Comparison of ENCODE assay signal across 14 mouse cellular contexts in genomic region chr6:145123136-145124060, GRCm38 (mm10). TPM values are rescaled to one million over a fixed set of nuclear protein-coding genes. Genes with fewer than 3 reads are reported as not detected.
DNase-seq lines count a peak whose midpoint lies in the region; ATAC-seq and TF ChIP-seq lines count a peak whose summit lies in the region.
"Had no signal": no experiment of that assay in that cellular context is flagged by ENCODE, and none has a peak within 500 bp of the region (broad histone marks: within the 10 kb centered on the region; RNA-seq: fewer than 3 reads in every experiment).

No protein-coding gene starts in this region.

- H3K27me3 ChIP-seq in erythroblast, embryonic 14.5 days (ENCODE audit: control insufficient read depth), result no peaks in the 10 kb centered on the region

- peaks cover 64% of the 10 kb centered on the region for H3K79me2 ChIP-seq in macrophage (ENCODE audit: inconsistent target)

- H3K4me3 ChIP-seq in erythroblast, embryonic 14.5 days (replicated peaks), result peak overlapping the region; percentile 66
- H3K4me3 ChIP-seq in bone marrow macrophage, adult 2 months (ENCODE audit: insufficient read depth, low read length), result peak overlapping the region; percentile 69
- H3K4me3 ChIP-seq in macrophage (ENCODE audit: inconsistent target), result peak overlapping the region; percentile 85
- H3K4me3 ChIP-seq: hindbrain, embryonic 13.5 days had no signal

- H3K36me3 ChIP-seq in erythroblast, embryonic 14.5 days (ENCODE audit: control insufficient read depth), result peaks cover 3% of the 10 kb centered on the region; the same call in 1 of the 2 replicates
- H3K36me3 ChIP-seq in macrophage (ENCODE audit: inconsistent target), result no peaks in the 10 kb centered on the region
- H3K36me3 ChIP-seq: hindbrain, embryonic 13.5 days had no signal

- H3K27ac ChIP-seq in bone marrow macrophage, adult 2 months (ENCODE audit: insufficient read depth, low read depth, low read length), result peak overlapping the region; percentile 93
- H3K27ac ChIP-seq in macrophage, result peak overlapping the region; percentile 95
- H3K27ac ChIP-seq: hindbrain, embryonic 13.5 days; stomach, postnatal 0 days had no signal

- no peak for ATAC-seq in erythroblast, adult 5-6 weeks (replicated peaks; ENCODE audit: low FRiP score, poor library complexity, severe bottlenecking)

- 11% methylated on average over 11 of the region's 11 CpGs for WGBS in macrophage (ENCODE audit: missing documents)

- peaks cover 52% of the 10 kb centered on the region for H3K4me1 ChIP-seq in erythroblast, embryonic 14.5 days (ENCODE audit: control insufficient read depth)
- H3K4me1 ChIP-seq in bone marrow macrophage, adult 2 months (ENCODE audit: control insufficient read depth, insufficient read depth, low read length), result peaks cover 35% of the 10 kb centered on the region

- peaks cover 7% of the 10 kb centered on the region for H3K9me3 ChIP-seq in erythroblast, embryonic 14.5 days (ENCODE audit: control insufficient read depth, low read length)
- H3K9me3 ChIP-seq: hindbrain, embryonic 13.5 days had no signal

- TF ChIP-seq CTCF in bone marrow macrophage, adult 2 months (IDR thresholded peaks at IDR 0.05; ENCODE audit: low read depth, low read length), result no peak

- DNase-seq in 3T3-L1 (ENCODE audit: low read depth, low spot score), result peak; percentile 24
- DNase-seq in layer of hippocampus, adult 9-11 months, result no peak
- DNase-seq in left cerebral cortex, adult 18-20 months (ENCODE audit: low spot score in 2 of 2), result no peak
- no peak for DNase-seq in cerebellum, adult 11-12 months
- DNase-seq: embryo, embryonic 11 days; gastrocnemius, postnatal 36 days; kidney, postnatal 10 days had no signal

- TF ChIP-seq POLR2A in bone marrow macrophage, adult 2 months (IDR thresholded peaks at IDR 0.05; ENCODE audit: borderline replicate concordance, low read depth, low read length), result no peak

RNA-seq across cellular contexts. Expression of gene Lrmp, which starts 7.9 kb away (rescaled TPM):
- 0.96 and 1.6 TPM in 2 replicates for polyA plus RNA-seq in erythroblast, embryonic 14.5 days (2012)
- 11.9 and 15.0 TPM in 2 replicates for total RNA-seq in erythroblast, adult 5-6 weeks (2015; ENCODE audit: low replicate concordance)
- total RNA-seq in erythroblast, adult 5-6 weeks (2017; ENCODE audit: low replicate concordance), result 26.1 and 29.8 TPM in 2 replicates
- 124 and 140 TPM in 2 replicates for polyA plus RNA-seq in bone marrow macrophage, adult 2 months (2012; ENCODE audit: insufficient read depth, insufficient read length, missing spikeins)
- 100 to 1,000 TPM; 139 to 548 (median 329) TPM for total RNA-seq in macrophage (2018; cell fraction: chromatin; rRNA removed)
- 10 to 100 TPM; 52.6 to 82.9 (median 64.0) TPM for total RNA-seq in macrophage (2018; cell fraction: cytosol; rRNA removed)
- total RNA-seq in macrophage (2018; cell fraction: nucleus; rRNA removed), result 100 to 1,000 TPM in 21 of 26 experiments, 10 to 100 TPM in 5; 58.8 to 230 (median 136) TPM
- polyA plus RNA-seq in macrophage (2018), result 54.2 to 67.8 TPM (median 61.8 TPM) in 3 replicates
- total RNA-seq in left cerebral cortex, adult 18-20 months (2021), result 1 to 10 TPM; 1.9 to 3.8 TPM

RNA-seq across cellular contexts. Expression of gene Bcat1, which starts 47.4 kb away (rescaled TPM):
- polyA plus RNA-seq in erythroblast, embryonic 14.5 days (2012), result 0.02 TPM in 1 of 2 replicates, not detected in the other
- not detected in 2 replicates for total RNA-seq in erythroblast, adult 5-6 weeks (2015; ENCODE audit: low replicate concordance)
- not detected in 2 replicates for total RNA-seq in erythroblast, adult 5-6 weeks (2017; ENCODE audit: low replicate concordance)
- 1.1 and 1.7 TPM in 2 replicates for polyA plus RNA-seq in bone marrow macrophage, adult 2 months (2012; ENCODE audit: insufficient read depth, insufficient read length, missing spikeins)
- 1 to 10 TPM in 1 of 26 experiments, under 1 TPM in 1, not detected in 24; 0.25 to 5.5 TPM for total RNA-seq in macrophage (2018; cell fraction: chromatin; rRNA removed)
- total RNA-seq in macrophage (2018; cell fraction: cytosol; rRNA removed), result under 1 TPM in 5 of 26 experiments, not detected in 21; 0.15 to 0.44 (median 0.19) TPM
- under 1 TPM in 2 of 26 experiments, not detected in 24; 0.17 to 0.96 TPM for total RNA-seq in macrophage (2018; cell fraction: nucleus; rRNA removed)
- polyA plus RNA-seq in macrophage (2018), result not detected in 3 replicates
- total RNA-seq in left cerebral cortex, adult 18-20 months (2021), result 10 to 100 TPM; 79.0 to 94.8 TPM
- total RNA-seq: monocyte, adult 5-6 weeks had no signal

Comparison
In these comparisons a context has a peak if more than half of its experiments do, and no peak if none do; other contexts are left out.
1. RNA of gene Lrmp, which starts 7.9 kb away (polyA plus RNA-seq): 124 to 140 TPM in bone marrow macrophage, adult 2 months and 54.2 to 67.8 TPM in macrophage; 0.96 to 1.6 TPM in erythroblast, embryonic 14.5 days; every median in the first group is over 10 times any median in the second.
2. Peak in every context shown above with its lines, with median percentiles within 50 percentile points of each other: H3K4me3 ChIP-seq.